Comparison of ENCODE assay signal across 8 mouse cellular contexts in genomic region chr16:96126684-96127171, GRCm38 (mm10). TPM values are rescaled to one million over a fixed set of nuclear protein-coding genes. Genes with fewer than 3 reads are reported as not detected.
DNase-seq lines count a peak whose midpoint lies in the region; ATAC-seq and TF ChIP-seq lines count a peak whose summit lies in the region.

No protein-coding gene starts in this region.

- peak overlapping the region; percentile 77 for H3K4me2 ChIP-seq in heart, embryonic 16.5 days (ENCODE audit: low read depth, low read length)
- H3K4me2 ChIP-seq in liver, embryonic 14.5 days (ENCODE audit: low read depth) = peak overlapping the region; percentile 75
- H3K4me2 ChIP-seq in neural tube, embryonic 14.5 days (ENCODE audit: low read depth, low read length) = peak overlapping the region; percentile 97

- H3K27ac ChIP-seq in heart, embryonic 16.5 days (ENCODE audit: low read length) = peak overlapping the region; percentile 97
- H3K27ac ChIP-seq in liver, embryonic 14.5 days = no peak overlapping the region
- H3K27ac ChIP-seq in neural tube, embryonic 14.5 days (ENCODE audit: low read depth, low read length) = peak overlapping the region; percentile 99

- H3K27me3 ChIP-seq in heart, embryonic 16.5 days (ENCODE audit: control insufficient read depth, insufficient read depth, low read length) = no peaks in the 10 kb centered on the region
- no peaks in the 10 kb centered on the region for H3K27me3 ChIP-seq in liver, embryonic 14.5 days (ENCODE audit: control insufficient read depth, insufficient read depth, low read length)
- H3K27me3 ChIP-seq in neural tube, embryonic 14.5 days (ENCODE audit: control insufficient read depth, insufficient read depth, low read length) = no peaks in the 10 kb centered on the region

- WGBS in heart, embryonic 16.5 days = 2% methylated on average over 19 of the region's 19 CpGs
- 3% methylated on average over 19 of the region's 19 CpGs for WGBS in liver, embryonic 14.5 days (ENCODE audit: insufficient replicate concordance)
- 10% methylated on average over 19 of the region's 19 CpGs for WGBS in neural tube, embryonic 14.5 days

- H3K9ac ChIP-seq in heart, embryonic 16.5 days (ENCODE audit: low read length) = peak overlapping the region; percentile 98
- peak overlapping the region; percentile 80 for H3K9ac ChIP-seq in liver, embryonic 14.5 days (replicated peaks)
- peak overlapping the region; percentile 95 for H3K9ac ChIP-seq in neural tube, embryonic 14.5 days (replicated peaks; ENCODE audit: low read depth, low read length)

- no peak for TF ChIP-seq EP300 in liver, embryonic 14.5 days (IDR thresholded peaks at IDR 0.05; ENCODE audit: low read depth)

- ATAC-seq in heart, embryonic 16.5 days (replicated peaks; ENCODE audit: extremely low read depth, insufficient read depth, low FRiP score) = no peak
- no peak for ATAC-seq in liver, embryonic 14.5 days (ENCODE audit: insufficient read depth)
- ATAC-seq in neural tube, embryonic 14.5 days (ENCODE audit: low read depth) = no peak

- no peak for TF ChIP-seq CTCF in liver, embryonic 14.5 days (IDR thresholded peaks at IDR 0.05; ENCODE audit: low read depth)

- peak overlapping the region; percentile 83 for H3K4me3 ChIP-seq in heart, embryonic 16.5 days (ENCODE audit: low read length)
- H3K4me3 ChIP-seq in liver, embryonic 14.5 days (ENCODE audit: insufficient read depth in 1 of 2, low read depth in 2 of 2, low read length in 2 of 2) = peak overlapping the region; percentile 75 to 76
- peak overlapping the region; percentile 96 for H3K4me3 ChIP-seq in neural tube, embryonic 14.5 days (ENCODE audit: low read depth, low read length)

- H3K4me1 ChIP-seq in heart, embryonic 16.5 days (ENCODE audit: control insufficient read depth, insufficient read depth, low read length) = peaks cover 23% of the 10 kb centered on the region
- peaks cover 0 to 5% of the 10 kb centered on the region in 2 experiments; a peak in 1 of 4 replicates for H3K4me1 ChIP-seq in liver, embryonic 14.5 days (replicated peaks; ENCODE audit: control insufficient read depth in 2 of 2, insufficient read depth in 2 of 2, low read length in 1 of 2)
- peaks cover 17% of the 10 kb centered on the region for H3K4me1 ChIP-seq in neural tube, embryonic 14.5 days (ENCODE audit: control insufficient read depth, insufficient read depth, low read length)

- peaks cover 37% of the 10 kb centered on the region for H3K36me3 ChIP-seq in heart, embryonic 16.5 days (ENCODE audit: control insufficient read depth, insufficient read depth)
- H3K36me3 ChIP-seq in liver, embryonic 14.5 days (replicated peaks; ENCODE audit: control insufficient read depth, insufficient read depth, low read depth) = peaks cover 6% of the 10 kb centered on the region
- peaks cover 41% of the 10 kb centered on the region for H3K36me3 ChIP-seq in neural tube, embryonic 14.5 days (ENCODE audit: control insufficient read depth, insufficient read depth, low read length)

- DNase-seq in adrenal gland, adult 2 months = peak; percentile 44
- DNase-seq in adrenal gland, postnatal 4 days (ENCODE audit: low spot score in 2 of 2) = no peak
- peak; percentile 35 to 47 for DNase-seq in urinary bladder, adult 18-20 months (ENCODE audit: low spot score in 2 of 2)
- no peak for DNase-seq in urinary bladder, postnatal 10 days (ENCODE audit: low spot score)
- DNase-seq in liver, embryonic 14.5 days (ENCODE audit: low read depth in 3 of 3, low spot score in 3 of 3) = no peak
- no peak for DNase-seq in layer of hippocampus, adult 11-12 months (ENCODE audit: low spot score)

- H3K9me3 ChIP-seq in heart, embryonic 16.5 days (replicated peaks; ENCODE audit: control insufficient read depth, low read length) = no peaks in the 10 kb centered on the region
- no peaks in the 10 kb centered on the region for H3K9me3 ChIP-seq in liver, embryonic 14.5 days (ENCODE audit: control insufficient read depth, low read length)
- no peaks in the 10 kb centered on the region for H3K9me3 ChIP-seq in neural tube, embryonic 14.5 days (ENCODE audit: control insufficient read depth, low read length)

RNA-seq across cellular contexts. Expression of gene Hmgn1, which starts 0.8 kb away (rescaled TPM):
- total RNA-seq in adrenal gland, adult 2 months (2021) = 100 to 1,000 TPM; 215 to 238 TPM
- polyA plus RNA-seq in adrenal gland, adult 2 months (2012; rRNA removed) = 12.9 and 14.9 TPM in 2 replicates
- total RNA-seq in adrenal gland, postnatal 4 days (2021) = 100 to 1,000 TPM; 270 to 285 TPM
- 250 and 264 TPM in 2 replicates for polyA plus RNA-seq in heart, embryonic 16.5 days (2015; fragmentation: Nextera tagmentation; extraction: Ambion mirVana)
- polyA plus RNA-seq in liver, embryonic 14.5 days (2012; rRNA removed) = 35.6 and 58.7 TPM in 2 replicates
- polyA plus RNA-seq in liver, embryonic 14.5 days (2014; fragmentation: Nextera tagmentation; extraction: Ambion mirVana) = 120 and 122 TPM in 2 replicates
- 255 and 354 TPM in 2 replicates for polyA plus RNA-seq in neural tube, embryonic 14.5 days (2014; fragmentation: Nextera tagmentation; extraction: Ambion mirVana)

RNA-seq across cellular contexts. Expression of gene Wrb, which starts 18.5 kb away (rescaled TPM):
- 10 to 100 TPM; 23.4 to 45.2 TPM for total RNA-seq in adrenal gland, adult 2 months (2021)
- 50.0 and 84.1 TPM in 2 replicates for polyA plus RNA-seq in adrenal gland, adult 2 months (2012; rRNA removed)
- total RNA-seq in adrenal gland, postnatal 4 days (2021) = 10 to 100 TPM; 31.5 to 31.9 TPM
- polyA plus RNA-seq in heart, embryonic 16.5 days (2015; fragmentation: Nextera tagmentation; extraction: Ambion mirVana) = 52.4 and 53.3 TPM in 2 replicates
- polyA plus RNA-seq in liver, embryonic 14.5 days (2012; rRNA removed) = 4.3 and 7.3 TPM in 2 replicates
- polyA plus RNA-seq in liver, embryonic 14.5 days (2014; fragmentation: Nextera tagmentation; extraction: Ambion mirVana) = 13.3 and 13.6 TPM in 2 replicates
- polyA plus RNA-seq in neural tube, embryonic 14.5 days (2014; fragmentation: Nextera tagmentation; extraction: Ambion mirVana) = 202 and 228 TPM in 2 replicates

RNA-seq across cellular contexts. Expression of gene Brwd1, which starts 44.4 kb away (rescaled TPM):
- total RNA-seq in adrenal gland, adult 2 months (2021) = 10 to 100 TPM; 62.3 to 73.5 TPM
- 16.8 and 29.0 TPM in 2 replicates for polyA plus RNA-seq in adrenal gland, adult 2 months (2012; rRNA removed)
- 100 to 1,000 TPM in 1 of 2 experiments, 10 to 100 TPM in 1; 83.2 to 103 TPM for total RNA-seq in adrenal gland, postnatal 4 days (2021)
- polyA plus RNA-seq in heart, embryonic 16.5 days (2015; fragmentation: Nextera tagmentation; extraction: Ambion mirVana) = 67.4 and 68.3 TPM in 2 replicates
- 4.8 and 7.3 TPM in 2 replicates for polyA plus RNA-seq in liver, embryonic 14.5 days (2012; rRNA removed)
- 12.3 and 14.3 TPM in 2 replicates for polyA plus RNA-seq in liver, embryonic 14.5 days (2014; fragmentation: Nextera tagmentation; extraction: Ambion mirVana)
- 310 and 332 TPM in 2 replicates for polyA plus RNA-seq in neural tube, embryonic 14.5 days (2014; fragmentation: Nextera tagmentation; extraction: Ambion mirVana)

Comparison
In these comparisons a context has a peak if more than half of its experiments do, and no peak if none do; other contexts are left out.
1. DNase-seq: peak in adrenal gland, adult 2 months (single experiment) and urinary bladder, adult 18-20 months (2 of 2); none in adrenal gland, postnatal 4 days (0 of 2), urinary bladder, postnatal 10 days (single experiment), liver, embryonic 14.5 days (0 of 3) and layer of hippocampus, adult 11-12 months (single experiment).
2. Peak in every context shown above with its lines, with median percentiles within 50 percentile points of each other: H3K4me2 ChIP-seq, H3K4me3 ChIP-seq and H3K9ac ChIP-seq.